Mouse (Mus musculus) liver, postnatal 0 days (tissue): Measurements from ENCODE around the gene Arl5c. TPM values are rescaled to one million over a fixed set of nuclear protein-coding genes. Genes with fewer than 3 reads are reported as not detected.
A peak's percentile ranks its signal among the peaks of the same experiment; 100 is the strongest.

Experiments used
- ATAC-seq: fragments of 200-750 bp; cut with Nextera tagmentation; 2 replicates; pipeline ENCODE4 v1.8.0; 2017; ENCODE audit warnings: mild to moderate bottlenecking, moderate library complexity
- DNase-seq: peaks from one replicate; pipeline ENCODE4 v3.0.0-alpha.2; 2016
- H3K27ac ChIP-seq: fragments of 300-500 bp; sonication (generic); 2 replicates; pipeline ENCODE4 v1.5.1; 2014; ENCODE audit warnings: antibody characterized with exemption, moderate library complexity, mild to moderate bottlenecking, low read depth
- H3K27me3 ChIP-seq: fragments of 300-500 bp; sonication (generic); 2 replicates; pipeline ENCODE4 v1.6.1; 2014; ENCODE audit warnings: low read length, control low read depth, mixed read lengths; ENCODE audit not compliant: insufficient read depth
- H3K36me3 ChIP-seq: fragments of 300-500 bp; sonication (generic); replicated peaks from 2 replicates; pipeline ENCODE4 v1.6.1; 2014; ENCODE audit warnings: mild to moderate bottlenecking, control low read depth, low read length, moderate library complexity, mixed read lengths; ENCODE audit not compliant: insufficient read depth
- H3K4me1 ChIP-seq: fragments of 300-500 bp; sonication (generic); 2 replicates; pipeline ENCODE4 v1.6.1; 2014; ENCODE audit warnings: antibody characterized with exemption, mild to moderate bottlenecking, control low read depth; ENCODE audit not compliant: insufficient read depth
- H3K4me2 ChIP-seq: fragments of 300-500 bp; sonication (generic); 2 replicates; pipeline ENCODE4 v1.6.1; 2014; ENCODE audit warnings: low read depth, mild to moderate bottlenecking, low read length, moderate library complexity, mixed read lengths
- H3K4me3 ChIP-seq: fragments of 300-500 bp; sonication (generic); 2 replicates; pipeline ENCODE4 v1.5.1; 2014; ENCODE audit warnings: low read depth, low read length
- H3K9ac ChIP-seq: fragments of 300-500 bp; sonication (generic); replicated peaks from 2 replicates; pipeline ENCODE4 v1.6.1; 2014; ENCODE audit warnings: mild to moderate bottlenecking, moderate library complexity
- H3K9me3 ChIP-seq: fragments of 300-500 bp; sonication (generic); 2 replicates; pipeline ENCODE4 v1.6.1; 2016; ENCODE audit warnings: mild to moderate bottlenecking, control low read depth, low read length, mixed read lengths
- CTCF ChIP-seq: sonication (generic); IDR thresholded peaks from 2 replicates; pipeline ENCODE4 v1.5.1; 2016; ENCODE audit warnings: antibody characterized with exemption, low read depth
- EP300 ChIP-seq: IDR thresholded peaks from 2 replicates; pipeline ENCODE4 v1.6.1; 2016; ENCODE audit warnings: antibody characterized with exemption, low read depth, mild to moderate bottlenecking
- WGBS: fragments of 180-500 bp; shearing (Covaris S2); extraction: QIAGEN DNeasy Blood & Tissue Kit; methylation state at CpG from one replicate; pipeline ENCODE4 v1.1.7; 2014; ENCODE audit not compliant: insufficient replicate concordance; 5-methylcytosine and 5-hydroxymethylcytosine counted together
- polyA plus RNA-seq: library from polyadenylated mRNA; unstranded; fragments of >200 nt; fragmentation: Nextera tagmentation; extraction: Ambion mirVana; gene quantifications from 2 replicates; pipeline ENCODE4 v1.2.1, GENCODE M21; 2015

The Arl5c gene
- polyA plus RNA-seq, 1 experiment from 2014 or later = 10.0 TPM

- H3K9ac ChIP-seq = no peak overlapping the region
- H3K4me1 ChIP-seq = peaks cover 9% of the 10 kb centered on the region; the same call in 1 of the 2 replicates
- no peaks in the 10 kb centered on the region for H3K27me3 ChIP-seq
- no peak overlapping the region for H3K4me3 ChIP-seq
- ATAC-seq (no peak), DNase-seq (no peak)
- no peak overlapping the region for H3K4me2 ChIP-seq
- H3K36me3 ChIP-seq = no peaks in the 10 kb centered on the region
- H3K9me3 ChIP-seq = no peaks in the 10 kb centered on the region
- H3K27ac ChIP-seq = no peak overlapping the region
- no peak for TF ChIP-seq CTCF
- no peak for TF ChIP-seq EP300
- 54% methylated on average over 9 of the region's 9 CpGs for WGBS
These were observed 40.7 kb downstream of the Arl5c start for GRCm38 (mm10) chr11:97955146-97955902.

- Histone ChIP-seq H3K27me3 (no peaks in the 10 kb centered on the region), H3K36me3 (no peaks in the 10 kb centered on the region), H3K9me3 (no peaks in the 10 kb centered on the region), H3K4me2 (no peak overlapping the region), H3K4me3 (no peak overlapping the region), H3K4me1 (peaks cover 12% of the 10 kb centered on the region), H3K9ac (no peak overlapping the region), H3K27ac (no peak overlapping the region)
- 39% methylated on average over 14 of the region's 14 CpGs for WGBS
- TF ChIP-seq EP300 = no peak
- no peak for TF ChIP-seq CTCF
- ATAC-seq (no peak), DNase-seq (peak; percentile 45)
These were observed 41.4 kb downstream of the Arl5c start for GRCm38 (mm10) chr11:97954469-97955141.

- Histone ChIP-seq H3K27me3 (no peaks in the 10 kb centered on the region), H3K4me1 (peaks cover 12% of the 10 kb centered on the region), H3K9ac (no peak overlapping the region), H3K36me3 (no peaks in the 10 kb centered on the region), H3K27ac (no peak overlapping the region), H3K4me2 (no peak overlapping the region), H3K4me3 (no peak overlapping the region), H3K9me3 (no peaks in the 10 kb centered on the region)
- DNase-seq (no peak), ATAC-seq (no peak)
- TF ChIP-seq CTCF (no peak), EP300 (no peak)
- 78% methylated on average over 5 of the region's 6 CpGs for WGBS
These were observed 42.1 kb downstream of the Arl5c start for GRCm38 (mm10) chr11:97953939-97954275.

- DNase-seq = no peak
- ATAC-seq = no peak
- Histone ChIP-seq H3K27me3 (no peaks in the 10 kb centered on the region), H3K4me3 (no peak overlapping the region), H3K9me3 (no peaks in the 10 kb centered on the region), H3K4me1 (peaks cover 12% of the 10 kb centered on the region), H3K9ac (no peak overlapping the region), H3K27ac (no peak overlapping the region), H3K4me2 (no peak overlapping the region), H3K36me3 (no peaks in the 10 kb centered on the region)
- 69% methylated on average over 16 of the region's 16 CpGs for WGBS
- TF ChIP-seq CTCF (no peak), EP300 (no peak)
These were observed 42.6 kb downstream of the Arl5c start for GRCm38 (mm10) chr11:97953179-97953938.

GRCm38 (mm10) chr11:97952367-97953006 is 43.5 kb downstream of the Arl5c start:
- no peak overlapping the region for H3K27ac ChIP-seq
- no peaks in the 10 kb centered on the region for H3K36me3 ChIP-seq
- WGBS = 78% methylated on average over 1 of the region's 1 CpGs
- DNase-seq (no peak), ATAC-seq (no peak)
- no peak overlapping the region for H3K9ac ChIP-seq
- H3K4me2 ChIP-seq = no peak overlapping the region
- TF ChIP-seq EP300 (no peak), CTCF (no peak)
- no peaks in the 10 kb centered on the region for H3K9me3 ChIP-seq
- no peaks in the 10 kb centered on the region for H3K27me3 ChIP-seq
- no peak overlapping the region for H3K4me3 ChIP-seq
- peaks cover 12% of the 10 kb centered on the region for H3K4me1 ChIP-seq
